Mouse (Mus musculus) embryonic fibroblast, embryonic 13.5 days (primary cell): ENCODE results near the gene Dmbt1. TPM values are rescaled to one million over a fixed set of nuclear protein-coding genes. Genes with fewer than 3 reads are reported as not detected.

Experiments
- H3K27ac ChIP-seq: 2 replicates; pipeline ENCODE4 v1.5.1; 2012; ENCODE audit warnings: low read length, control low read depth, inconsistent platforms; ENCODE audit not compliant: insufficient read depth
- H3K4me1 ChIP-seq: 2 replicates; pipeline ENCODE4 v1.6.1; 2011; ENCODE audit warnings: low read length; ENCODE audit not compliant: control insufficient read depth, insufficient read depth
- H3K4me3 ChIP-seq: 2 replicates; pipeline ENCODE4 v1.5.1; 2011; ENCODE audit warnings: mild to moderate bottlenecking, control low read depth, low read length; ENCODE audit not compliant: insufficient read depth
- CTCF ChIP-seq: IDR thresholded peaks from 2 replicates; pipeline ENCODE4 v1.5.1; 2011; ENCODE audit warnings: mild to moderate bottlenecking, control low read depth, low read length, moderate library complexity, borderline replicate concordance; ENCODE audit not compliant: insufficient read depth
- POLR2A ChIP-seq: IDR thresholded peaks from 2 replicates; pipeline ENCODE4 v1.6.1; 2011; ENCODE audit warnings: low read depth, mild to moderate bottlenecking, control low read depth, low read length, moderate library complexity
- polyA plus RNA-seq: library from polyadenylated mRNA; stranded (reverse); fragments of >200 nt; gene quantifications from 2 replicates; pipeline ENCODE4 v1.2.4, GENCODE M21; 2011; ENCODE audit warnings: low read depth; ENCODE audit not compliant: missing spikeins, insufficient read length

Dmbt1 gene
- polyA plus RNA-seq, 1 experiment, result not detected

DNA sequence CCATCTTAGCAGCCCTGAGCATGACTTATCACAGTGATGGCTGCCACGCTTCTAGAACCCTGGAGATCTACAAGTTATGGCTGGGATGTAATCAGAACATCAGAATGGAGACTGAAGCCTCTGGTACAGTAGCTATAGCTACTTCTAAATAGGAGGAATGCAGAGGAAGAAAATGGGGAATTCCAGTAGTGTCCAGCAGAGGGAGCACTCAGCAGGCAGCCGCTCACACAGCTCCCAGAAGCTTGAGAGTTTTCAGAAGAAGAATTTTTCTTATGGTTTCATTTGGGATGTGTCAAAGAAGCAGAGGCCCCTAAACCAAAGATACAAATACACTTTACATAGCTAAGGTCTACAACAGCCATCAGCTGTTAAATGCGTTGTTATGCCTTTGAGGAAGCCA, 80.6 kb downstream of the Dmbt1 start:
- Histone ChIP-seq H3K27ac (no peak overlapping the region), H3K4me1 (no peaks in the 10 kb centered on the region), H3K4me3 (no peak overlapping the region)
- TF ChIP-seq CTCF (peak; percentile 42; the same call in 1 of the 2 replicates), POLR2A (no peak)

DNA sequence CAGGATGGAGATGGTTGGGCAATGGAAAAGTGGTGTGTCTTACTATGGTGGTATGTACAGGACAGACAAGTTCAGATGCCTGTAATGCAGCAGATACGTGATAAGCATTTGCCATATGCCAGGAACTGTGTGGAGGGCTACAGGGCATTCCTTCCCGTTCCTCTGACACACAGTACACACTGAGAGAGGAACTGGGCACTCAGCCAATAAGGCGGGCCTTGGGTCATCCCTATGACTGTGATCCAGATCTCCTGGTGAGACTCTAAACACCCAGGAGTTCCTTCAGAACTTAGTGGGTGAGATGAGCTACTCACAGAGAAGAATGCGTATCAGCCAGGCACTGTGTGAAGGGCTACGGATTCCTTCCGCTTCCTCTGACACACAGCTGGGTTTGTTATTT, 81.8 kb downstream of the Dmbt1 start:
- H3K27ac ChIP-seq, result no peak overlapping the region
- no peaks in the 10 kb centered on the region for H3K4me1 ChIP-seq
- no peak for TF ChIP-seq POLR2A
- no peak for TF ChIP-seq CTCF
- H3K4me3 ChIP-seq, result no peak overlapping the region

DNA sequence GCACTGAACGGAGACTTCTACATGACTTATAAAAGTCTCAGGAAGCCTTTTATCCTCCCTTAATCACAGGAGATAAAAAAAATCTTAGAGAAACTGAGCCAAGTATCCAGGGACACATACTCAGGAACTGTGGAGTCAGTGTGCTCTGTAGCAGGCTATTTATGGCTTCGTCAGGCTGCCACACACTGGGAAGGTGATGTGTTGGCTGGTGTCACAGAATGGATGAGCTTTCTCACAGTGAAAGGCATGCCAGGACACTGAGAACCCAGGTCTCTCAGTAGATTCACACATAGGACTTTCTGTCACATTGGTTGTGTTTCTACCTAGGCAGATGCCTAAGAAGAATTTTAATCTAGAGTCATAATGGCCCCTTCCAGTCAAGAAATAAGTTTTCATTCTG, 82.6 kb downstream of the Dmbt1 start:
- no peak overlapping the region for H3K4me3 ChIP-seq
- H3K4me1 ChIP-seq, result no peaks in the 10 kb centered on the region
- TF ChIP-seq CTCF, result no peak
- TF ChIP-seq POLR2A, result no peak
- H3K27ac ChIP-seq, result no peak overlapping the region

DNA sequence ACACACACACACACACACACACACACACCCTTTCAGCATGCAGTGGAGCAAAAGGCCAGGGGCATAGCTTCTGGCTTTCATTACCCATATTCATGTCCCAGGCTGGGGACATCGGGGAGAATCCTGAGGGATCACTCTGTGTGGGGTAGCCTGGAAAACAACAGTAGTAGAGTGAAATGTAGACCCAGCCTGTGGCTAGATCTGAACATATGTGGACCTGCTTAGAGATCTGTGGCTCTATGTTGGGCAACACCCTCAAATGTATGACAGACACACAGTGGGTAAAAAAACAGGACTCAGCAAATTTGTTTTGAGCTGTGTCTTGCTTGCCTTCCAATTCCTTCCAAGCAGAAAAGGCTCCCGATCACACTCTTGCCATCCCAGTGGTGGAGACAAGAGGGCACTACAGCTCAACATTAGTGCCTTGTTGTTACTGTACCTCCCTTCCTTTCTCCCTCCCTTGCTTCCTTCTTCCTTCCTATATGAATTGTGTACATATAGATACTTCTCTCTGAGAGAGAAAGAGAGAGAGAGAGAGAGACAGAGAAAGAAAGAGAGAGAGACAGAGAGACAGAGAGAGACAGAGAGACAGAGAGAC, 90.5 kb downstream of the Dmbt1 start:
- no peak for TF ChIP-seq CTCF
- no peak for TF ChIP-seq POLR2A
- Histone ChIP-seq H3K4me3 (no peak overlapping the region), H3K4me1 (no peaks in the 10 kb centered on the region), H3K27ac (no peak overlapping the region)

DNA sequence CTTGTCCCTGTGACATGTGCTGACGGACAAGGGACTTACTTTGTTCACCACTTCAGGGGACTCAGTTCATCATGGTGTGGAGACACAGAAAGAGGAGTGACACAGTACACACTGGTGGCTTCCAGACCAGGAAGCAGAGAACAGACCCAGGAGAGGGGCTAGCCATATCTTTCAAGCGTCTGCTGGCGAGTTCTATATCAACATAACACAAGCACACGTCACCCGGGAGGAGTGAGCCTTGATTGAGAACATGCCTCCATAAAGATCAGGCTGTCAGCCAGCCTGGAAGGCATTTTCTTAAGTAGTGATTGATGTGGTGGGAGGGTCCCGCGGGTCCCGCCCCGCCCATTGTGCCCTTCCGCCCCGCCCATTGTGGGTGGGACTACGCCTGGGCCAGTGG, 98.2 kb downstream of the Dmbt1 start:
- no peak overlapping the region for H3K4me3 ChIP-seq
- TF ChIP-seq CTCF (no peak), POLR2A (no peak)
- no peak overlapping the region for H3K27ac ChIP-seq
- H3K4me1 ChIP-seq, result 0 out of 2 replicates have a peak, but pooled peaks cover 3% of the 10 kb centered on the region

DNA sequence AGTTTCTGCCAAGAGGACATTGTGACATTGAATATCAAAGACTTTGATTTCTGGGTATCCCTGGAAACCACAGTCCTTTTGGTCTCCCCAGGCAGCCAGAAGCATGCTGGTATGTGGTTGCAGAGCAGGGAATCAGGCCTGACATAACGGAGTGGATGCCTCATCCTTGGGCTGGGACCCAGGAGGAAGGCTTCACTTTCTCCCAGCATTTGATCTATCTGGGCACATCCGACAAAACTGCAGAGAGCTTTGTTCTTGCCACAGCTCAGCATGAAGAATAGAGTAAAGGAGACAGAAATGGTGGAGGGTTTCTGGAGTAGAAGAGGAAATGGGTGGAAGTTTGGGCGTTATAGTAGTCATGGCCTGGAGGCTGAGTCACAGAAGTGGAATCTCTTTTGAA, 101.3 kb downstream of the Dmbt1 start:
- no peak overlapping the region for H3K4me3 ChIP-seq
- H3K27ac ChIP-seq, result no peak overlapping the region
- no peak for TF ChIP-seq CTCF
- TF ChIP-seq POLR2A, result no peak
- 0 out of 2 replicates have a peak, but pooled peaks cover 3% of the 10 kb centered on the region for H3K4me1 ChIP-seq

DNA sequence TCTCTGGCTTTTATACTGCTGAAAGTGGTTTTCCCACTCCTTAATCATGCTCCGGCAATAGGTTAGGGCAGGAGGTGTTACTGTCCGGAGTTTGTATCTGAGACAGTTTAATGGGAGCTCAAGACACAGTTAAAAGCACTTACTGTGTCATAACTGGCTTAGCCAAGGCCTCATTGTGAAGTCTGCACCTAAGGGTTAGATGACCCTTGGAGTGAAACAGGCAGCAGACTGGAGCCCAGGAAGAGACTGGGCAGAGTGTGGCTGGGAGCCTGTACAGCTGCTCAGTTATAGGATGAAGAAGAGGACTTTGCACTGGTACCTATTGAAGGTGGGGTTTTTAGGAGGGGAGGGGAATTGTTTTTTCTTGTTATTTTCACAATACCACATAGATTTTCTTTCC, 114.4 kb downstream of the Dmbt1 start, which contains the start of gene 4933402N03Rik:
4933402N03Rik (minus strand) TSS at position 101 of the 400 bp plus-strand sequence.
- Histone ChIP-seq H3K4me3 (no peak within 1 kb of the TSS), H3K4me1 (no peaks in the 10 kb centered on the region), H3K27ac (no peak within 1 kb of the TSS)
- TF ChIP-seq CTCF, result no peak

DNA sequence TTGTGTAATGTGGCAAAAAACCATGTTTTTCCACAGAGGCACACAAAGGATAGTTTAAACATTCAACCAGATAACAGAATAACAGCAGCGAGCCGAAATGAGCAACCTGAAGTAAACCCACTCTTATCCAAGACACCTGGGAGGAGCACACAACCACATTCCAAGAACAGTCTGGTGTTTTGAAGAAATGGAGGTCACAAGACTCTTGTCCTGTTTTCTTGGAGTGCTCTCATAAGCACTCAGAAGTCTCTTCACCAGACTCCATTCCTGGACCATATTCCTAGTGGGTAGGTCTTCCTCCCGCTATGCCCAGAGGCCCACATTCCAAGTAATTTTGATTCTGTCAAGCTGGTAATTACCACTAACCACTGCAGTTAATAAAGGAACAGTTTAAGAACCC, 118.3 kb downstream of the Dmbt1 start:
- no peak overlapping the region for H3K4me3 ChIP-seq
- H3K27ac ChIP-seq, result no peak overlapping the region
- TF ChIP-seq POLR2A, result no peak
- TF ChIP-seq CTCF, result no peak
- H3K4me1 ChIP-seq, result no peaks in the 10 kb centered on the region

DNA sequence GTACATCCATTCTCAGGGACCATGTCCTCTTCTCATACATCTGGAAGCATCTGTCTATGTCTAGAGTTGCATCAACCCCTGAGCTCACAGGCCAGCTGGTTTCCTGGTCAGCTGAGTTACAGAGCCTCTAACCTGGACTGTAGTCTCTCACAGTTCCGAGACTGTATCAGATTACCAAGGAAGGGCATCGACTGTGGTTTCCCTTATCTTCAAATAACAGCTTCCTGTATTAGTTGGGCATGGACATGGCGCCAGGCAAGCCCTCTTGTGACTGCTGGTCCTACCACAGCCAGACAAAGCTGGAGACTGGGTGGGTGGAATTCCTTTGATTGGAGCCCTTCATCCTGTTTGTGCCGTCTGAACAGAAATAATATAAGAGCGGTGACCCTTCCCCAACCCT, 121.2 kb downstream of the Dmbt1 start:
- H3K4me1 ChIP-seq, result no peaks in the 10 kb centered on the region
- no peak overlapping the region for H3K27ac ChIP-seq
- TF ChIP-seq POLR2A (no peak), CTCF (no peak)
- no peak overlapping the region for H3K4me3 ChIP-seq

DNA sequence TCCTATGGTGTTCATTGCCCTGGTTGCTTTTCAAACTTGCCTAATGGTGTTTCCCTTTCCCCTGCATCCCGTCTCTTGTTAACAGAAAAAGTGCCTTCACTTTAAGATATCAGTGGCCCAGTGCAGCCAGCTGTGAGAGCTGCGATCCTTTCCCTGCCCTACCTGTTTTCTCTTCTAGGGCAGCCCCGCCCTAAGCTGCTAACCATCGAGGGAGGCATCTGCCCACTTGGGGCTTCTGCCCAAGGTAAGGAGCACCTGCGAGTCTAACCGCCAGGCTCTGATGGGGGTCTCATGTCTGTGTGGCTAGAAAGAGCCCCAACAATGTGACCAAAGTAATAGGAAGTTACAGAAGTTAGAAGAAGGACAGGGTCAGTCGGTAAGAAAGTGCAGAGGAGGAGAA, 130.4 kb downstream of the Dmbt1 start:
- Histone ChIP-seq H3K4me1 (no peaks in the 10 kb centered on the region), H3K4me3 (no peak overlapping the region), H3K27ac (no peak overlapping the region)
- TF ChIP-seq CTCF (no peak), POLR2A (no peak)
